Mouse (Mus musculus) adrenal gland, postnatal 25 days (tissue): Measurements from ENCODE around the gene Kcnj2. TPM values are rescaled to one million over a fixed set of nuclear protein-coding genes. Genes with fewer than 3 reads are reported as not detected.

Experiments used
- DNase-seq: peaks from one replicate; pipeline ENCODE4 v3.0.0; 2021; ENCODE audit warnings: mixed read lengths
- long read RNA-seq: library from polyadenylated mRNA; stranded (forward); transcript quantifications from one replicate; pipeline ENCODE4 v2.0.0, GENCODE M21; 2021
- total RNA-seq: library from RNA; stranded (reverse); gene quantifications from 2 replicates; pipeline ENCODE4 v1.2.3, GENCODE M21; 2021

Kcnj2 gene
- total RNA-seq, result 7.0 and 8.5 TPM in 2 replicates
- long read RNA-seq, result 0 reads

DNA sequence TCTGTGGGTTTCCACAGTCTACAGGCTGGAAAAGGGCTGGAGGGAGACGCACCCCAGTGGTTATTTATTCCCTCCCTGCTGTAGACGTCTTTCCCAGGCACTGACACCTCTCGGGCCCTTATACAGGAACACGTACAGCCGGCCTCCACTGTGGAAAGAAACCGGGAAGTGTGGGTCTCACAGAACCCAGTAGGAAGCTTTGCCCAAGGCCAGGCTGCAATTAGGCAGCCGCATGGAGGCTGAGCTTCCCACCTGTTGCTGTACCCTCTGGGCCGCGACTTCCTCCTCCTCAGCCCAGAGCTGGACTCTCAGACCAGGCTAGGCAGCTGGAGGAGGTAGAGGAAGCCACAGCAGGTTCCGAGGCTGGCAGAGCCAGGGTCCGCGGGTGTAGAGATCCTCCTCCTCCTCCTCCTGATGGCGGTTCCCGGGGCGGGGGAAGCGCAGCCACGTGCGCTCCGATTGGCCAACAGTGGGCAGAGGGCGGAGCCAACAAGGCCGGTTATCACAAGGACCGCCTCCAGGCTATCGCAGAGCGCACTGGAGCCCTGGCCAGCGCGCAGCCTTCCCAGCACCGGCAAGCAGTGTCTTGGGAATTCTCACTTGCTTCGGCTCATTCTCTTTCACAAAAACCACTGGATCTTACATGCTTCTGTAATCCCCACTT, at the start of gene Kcnj2:
TSS of gene Kcnj2 (plus strand) at position 530 of the 664 bp plus-strand sequence.
- peak; percentile 95 for DNase-seq

DNA sequence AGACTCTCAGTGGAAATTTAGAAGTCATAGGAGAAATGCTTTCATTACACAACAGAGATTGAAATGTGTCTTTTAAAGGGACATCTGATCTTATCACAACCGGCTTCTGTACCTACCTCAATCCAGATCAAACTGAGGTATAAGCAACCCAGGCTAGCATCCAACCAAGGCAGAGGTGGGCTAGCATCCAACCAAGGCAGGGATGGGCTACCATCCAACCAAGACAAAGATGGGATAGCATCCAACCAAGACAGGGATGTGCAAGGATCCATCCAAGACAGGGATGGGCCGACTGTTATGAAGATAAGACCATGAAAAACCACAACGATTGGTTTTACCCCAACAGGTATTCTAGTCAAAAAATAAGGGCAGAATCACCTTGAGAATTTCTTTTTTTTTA, 49.8 kb upstream of the Kcnj2 start:
- no peak for DNase-seq

DNA sequence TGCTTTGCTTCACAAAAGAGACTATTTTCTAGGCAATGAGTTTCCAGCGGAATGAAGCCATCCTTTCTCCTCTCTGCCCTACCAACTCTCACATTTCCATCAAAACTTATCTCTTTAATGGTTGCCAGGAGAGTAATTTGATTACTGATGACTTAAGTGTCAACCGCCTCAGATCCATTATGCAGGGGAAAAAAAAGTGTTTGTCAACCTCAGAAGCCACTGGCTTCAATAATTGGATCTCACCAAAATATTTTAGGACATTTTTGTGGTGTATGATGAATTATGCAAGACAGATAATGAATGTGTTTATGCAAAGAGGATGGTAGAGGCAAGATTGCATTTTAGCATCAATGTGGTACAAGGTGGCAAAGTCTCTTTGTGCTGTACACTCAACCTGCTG, 45.8 kb upstream of the Kcnj2 start:
- no peak for DNase-seq

DNA sequence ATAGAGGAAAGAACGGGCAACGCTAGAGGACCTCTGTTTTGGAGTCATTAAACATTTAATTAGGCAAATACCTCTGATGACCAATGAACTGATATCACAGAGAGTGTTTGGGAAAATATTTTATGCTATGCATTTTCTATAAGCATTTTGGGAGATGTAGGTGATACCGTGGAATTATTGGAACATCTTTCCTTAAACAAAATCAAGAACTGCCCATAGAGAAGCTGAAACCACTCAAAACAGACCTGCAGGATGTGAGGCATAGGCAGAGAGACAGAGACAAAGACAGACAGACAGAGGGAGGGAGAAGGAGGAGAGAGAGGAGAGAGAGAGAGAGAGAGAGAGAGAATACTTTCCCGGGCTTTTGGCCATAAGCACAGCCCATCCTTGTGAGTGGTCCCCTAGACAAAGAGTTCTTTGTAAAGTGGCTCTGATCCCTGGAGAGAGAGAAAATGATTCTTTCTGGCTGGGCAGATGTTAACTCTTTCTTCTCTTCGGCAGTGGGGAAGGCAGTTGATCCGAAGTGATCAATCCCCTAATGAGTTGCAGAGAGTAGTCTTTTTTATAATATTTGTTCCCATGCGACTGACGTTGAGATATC, 43.2 kb upstream of the Kcnj2 start:
- no peak for DNase-seq

DNA sequence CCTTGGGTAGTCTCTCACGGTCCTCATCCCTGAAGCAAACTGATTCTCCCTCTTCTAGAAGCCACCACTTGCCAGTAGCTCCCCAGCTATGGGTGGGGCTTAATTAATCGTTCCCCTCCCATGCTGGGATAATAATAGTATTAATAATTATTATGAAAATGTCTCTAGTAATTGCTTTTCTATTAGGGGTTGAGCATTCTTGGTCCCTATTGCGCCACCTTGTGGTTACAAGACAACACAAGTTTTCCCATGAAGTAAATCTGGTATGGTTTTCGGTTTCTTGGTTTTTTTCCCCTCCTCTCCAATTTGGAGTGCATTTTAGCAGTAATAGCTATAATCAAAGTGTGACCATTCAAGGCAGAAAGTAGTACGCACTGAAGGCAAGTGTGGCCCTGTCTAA, 23.8 kb upstream of the Kcnj2 start:
- DNase-seq, result peak; percentile 30

DNA sequence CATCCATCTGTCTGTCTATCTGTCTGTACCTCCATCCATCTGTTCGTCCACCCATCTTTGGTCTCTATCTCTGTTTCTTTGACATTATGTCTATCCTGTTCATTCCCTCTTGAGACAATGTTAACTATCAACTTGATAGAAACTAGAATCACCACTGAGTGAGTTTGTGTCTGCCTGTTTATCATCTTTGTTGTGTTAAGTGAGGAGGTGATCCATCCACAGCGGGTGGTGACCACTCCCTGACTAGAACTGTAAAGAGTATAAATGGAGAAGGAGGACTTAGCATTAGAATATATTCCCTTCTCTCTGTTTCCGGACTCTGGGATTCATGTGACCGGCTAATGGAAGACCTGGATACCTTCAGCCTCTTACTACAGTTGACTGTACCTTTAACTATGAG, 22.7 kb upstream of the Kcnj2 start:
- DNase-seq, result no peak

DNA sequence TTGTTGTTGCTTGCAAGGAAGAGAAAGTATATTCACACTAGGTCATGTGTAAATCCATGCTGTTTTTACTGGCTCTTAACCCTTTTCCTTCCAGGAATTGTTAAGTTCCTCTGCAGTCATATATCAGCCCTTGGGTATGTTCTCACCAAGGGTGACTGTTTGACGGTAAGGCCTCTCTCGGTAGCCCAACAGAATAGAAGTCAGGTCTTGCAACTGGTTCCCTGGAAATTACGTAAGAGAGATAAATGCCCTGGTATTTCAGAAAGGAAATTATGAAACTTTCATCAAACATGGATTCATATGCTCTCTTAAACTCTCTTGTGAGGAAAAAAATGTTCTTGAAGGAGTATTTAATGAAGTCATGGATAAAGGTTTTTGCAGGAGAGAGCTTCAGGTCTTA, 11.7 kb upstream of the Kcnj2 start:
- DNase-seq, result no peak

DNA sequence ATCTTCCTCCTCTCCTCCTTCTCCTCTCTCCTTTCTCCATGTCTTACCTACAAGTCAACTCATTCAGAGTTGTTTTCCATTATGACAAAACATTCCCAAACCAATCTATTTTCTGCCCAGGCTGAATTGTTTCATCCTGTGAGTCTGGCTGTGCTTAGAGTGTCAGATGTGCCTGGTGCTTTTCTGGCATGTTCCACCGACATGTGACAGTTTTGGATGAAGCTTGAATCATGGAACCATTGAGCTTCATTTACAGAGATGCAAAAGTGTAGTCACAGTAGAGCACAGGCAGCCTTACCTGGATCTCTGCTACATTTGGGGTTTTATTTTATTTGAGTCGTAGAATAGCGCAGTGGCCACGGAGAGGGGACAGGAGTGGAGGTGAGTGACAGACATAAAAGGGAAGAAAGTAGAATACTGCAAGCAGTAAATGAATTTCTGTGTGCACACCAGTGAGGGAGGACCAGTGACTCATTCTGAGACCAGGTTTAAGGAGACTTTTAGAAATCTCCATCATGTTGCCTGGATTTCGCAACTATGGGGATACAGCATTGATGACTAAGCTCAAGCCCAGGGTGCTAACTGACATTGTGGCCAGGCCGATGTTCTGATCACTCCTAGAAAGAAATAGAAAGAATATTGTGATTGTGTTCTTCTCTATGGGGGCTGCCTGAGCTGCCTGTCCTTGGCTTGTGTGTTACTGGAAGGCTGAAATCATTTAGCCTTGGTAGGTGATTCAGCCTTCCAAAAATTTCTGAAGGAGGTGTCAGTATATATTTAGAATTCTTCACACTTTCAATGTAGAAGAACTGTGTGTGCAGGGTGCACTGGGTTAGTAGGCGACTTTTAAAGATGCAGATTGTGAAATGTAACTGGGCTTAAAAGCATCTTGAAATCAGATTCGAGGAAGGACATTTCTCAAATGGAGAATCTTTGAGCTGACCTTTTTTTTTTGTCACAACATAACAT, 10.8 kb upstream of the Kcnj2 start:
- DNase-seq, result no peak

DNA sequence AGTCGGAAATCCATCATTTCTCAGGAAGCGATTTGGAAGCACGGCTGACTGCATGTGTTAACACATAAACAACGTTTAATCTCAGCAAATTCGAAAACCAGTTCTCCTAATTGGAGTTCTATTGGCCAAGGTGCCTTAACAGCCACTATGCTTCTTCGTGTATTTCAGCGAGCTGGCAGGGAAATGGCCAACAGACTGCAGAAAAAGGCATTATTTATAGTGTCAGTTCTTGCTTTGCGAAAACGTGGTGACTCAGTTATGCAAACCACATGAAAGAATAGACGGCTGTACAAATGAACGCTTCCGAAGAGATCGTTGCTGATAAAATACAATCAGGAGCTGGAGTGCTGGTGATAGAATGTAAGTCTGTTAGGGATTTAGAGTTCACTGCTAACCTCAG, 9.9 kb upstream of the Kcnj2 start:
- DNase-seq, result no peak

DNA sequence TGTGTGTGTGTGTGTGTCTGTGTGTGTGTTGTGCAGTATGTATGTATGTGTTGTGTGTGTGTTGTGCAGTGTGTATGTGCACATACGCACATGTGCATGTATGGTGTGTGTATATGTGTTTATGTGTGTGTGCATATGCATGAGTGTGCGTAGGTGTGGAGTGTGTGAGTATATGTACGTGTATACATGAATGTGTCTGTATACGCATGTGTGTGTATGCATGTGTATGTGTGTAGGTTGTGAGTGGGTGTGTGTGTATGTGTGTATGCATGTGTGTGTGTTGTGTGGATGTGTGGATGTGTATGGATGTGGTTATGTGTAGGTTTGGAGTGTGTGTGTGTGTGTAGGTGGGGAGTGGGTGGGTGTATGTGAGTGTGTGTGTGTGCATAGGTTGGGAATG, 8.5 kb upstream of the Kcnj2 start:
- no peak for DNase-seq

DNA sequence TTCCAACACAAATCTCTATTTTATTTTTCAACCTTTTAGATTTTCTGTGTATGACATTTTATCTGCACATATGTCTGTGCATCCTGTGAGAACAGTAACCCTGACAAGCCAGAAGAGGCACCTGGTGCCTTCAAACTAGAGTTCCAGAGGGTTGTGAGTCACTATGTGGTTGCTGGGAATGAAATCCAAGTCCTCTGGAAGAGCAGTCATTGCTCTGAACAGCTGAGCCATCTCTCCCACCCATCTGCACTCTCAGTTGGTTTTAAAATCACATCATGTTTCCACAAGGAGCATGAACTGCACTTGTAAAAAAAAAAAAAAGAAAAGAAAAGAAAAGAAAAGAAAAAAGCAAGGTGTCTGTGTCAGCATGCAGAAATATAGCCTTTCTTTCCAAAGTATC, 6.5 kb upstream of the Kcnj2 start:
- DNase-seq, result no peak

DNA sequence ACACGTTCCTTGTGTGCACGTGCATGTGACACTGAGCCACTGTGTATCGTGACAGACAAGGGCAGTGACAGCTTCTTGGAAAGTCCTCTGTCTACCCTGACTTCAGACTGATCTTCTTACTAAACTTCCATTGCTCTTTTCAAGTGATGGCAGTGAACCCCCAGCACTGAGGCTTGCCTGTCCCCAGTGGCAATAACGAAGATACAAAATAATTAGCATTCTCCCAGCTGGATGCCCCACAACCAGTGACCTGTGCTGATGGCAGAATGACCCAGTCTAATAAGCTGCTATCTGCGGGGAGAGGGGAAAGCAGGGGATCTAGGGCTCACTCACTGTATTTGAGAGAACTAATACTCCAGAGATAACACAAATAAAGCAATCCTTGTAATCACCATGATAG, 5.7 kb upstream of the Kcnj2 start:
- DNase-seq, result no peak

DNA sequence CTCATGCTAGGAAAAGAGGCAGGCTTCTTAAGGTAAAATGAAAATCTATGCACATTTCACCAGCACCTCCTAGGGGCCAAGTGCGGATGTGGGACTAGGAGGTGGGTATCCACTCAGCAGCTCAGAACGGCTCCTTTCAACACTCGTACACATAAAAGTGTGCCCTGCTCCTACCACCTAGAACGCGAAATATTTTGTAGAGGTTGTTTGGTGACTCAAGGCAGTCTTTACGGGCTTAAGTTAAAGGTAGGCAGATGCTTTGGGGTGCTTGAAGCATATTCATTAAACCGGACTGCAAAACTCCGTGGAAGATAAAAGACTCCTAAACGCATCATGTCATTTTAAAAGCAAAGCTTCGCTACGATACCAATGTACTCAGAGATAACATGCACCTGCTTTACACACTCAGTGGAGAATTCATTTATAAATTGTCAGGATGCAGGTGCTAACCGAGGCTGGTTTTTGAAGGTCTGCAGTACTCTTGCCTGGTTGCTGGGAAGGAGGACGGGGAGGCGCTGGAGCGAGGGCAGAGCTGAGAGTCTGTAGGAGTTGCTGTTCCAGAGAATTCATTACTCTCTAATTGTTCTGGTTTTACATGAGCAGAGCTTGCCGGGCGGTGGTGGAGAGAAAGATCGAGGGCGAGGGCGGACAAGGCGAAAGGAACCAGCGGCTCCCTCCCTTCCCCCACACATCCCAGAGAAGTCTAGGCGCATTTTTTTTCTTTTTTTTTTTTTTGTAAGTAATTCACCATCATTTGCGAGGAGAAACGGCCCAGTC, 1.0 kb upstream of the Kcnj2 start:
- DNase-seq, result peak; percentile 38

DNA sequence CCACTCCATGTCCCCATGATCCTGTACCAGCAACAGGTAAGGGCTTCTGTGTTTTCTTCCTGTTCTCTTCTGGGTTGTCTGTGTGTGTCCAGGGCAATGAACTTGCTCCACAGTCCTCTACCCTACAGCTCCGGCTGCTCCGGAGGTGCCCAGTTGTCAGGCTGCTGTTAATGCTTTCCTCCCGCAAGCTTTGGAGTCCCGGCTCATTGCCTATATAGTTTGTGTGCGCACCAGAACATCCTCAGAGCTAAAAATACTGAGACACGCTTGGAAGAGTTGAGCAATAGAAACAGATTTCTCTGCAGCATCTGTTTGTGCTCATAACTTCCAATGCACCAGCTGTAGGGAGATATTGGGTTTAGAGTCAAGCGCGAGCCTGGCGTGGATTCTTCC, 331 bp downstream of the Kcnj2 start:
- peak; percentile 14 for DNase-seq

DNA sequence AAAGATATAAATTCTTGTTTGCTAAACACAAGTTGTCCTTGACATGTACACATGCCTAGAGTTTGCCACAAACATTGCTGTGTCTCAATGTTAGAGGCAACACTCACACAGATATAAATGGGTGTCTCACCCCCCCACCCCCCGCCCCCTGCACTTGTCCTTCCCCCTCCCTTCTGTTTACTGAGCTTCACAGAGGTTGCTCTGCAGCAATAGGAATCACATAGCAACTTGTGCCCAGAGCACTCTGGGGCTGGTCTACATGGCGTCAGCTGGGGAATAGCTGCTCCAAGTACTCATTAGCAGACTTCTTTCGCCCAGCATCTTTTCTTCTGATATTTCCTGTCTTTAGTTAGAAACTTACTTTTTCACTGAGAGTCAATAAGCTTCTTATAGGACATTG, 1.8 kb downstream of the Kcnj2 start:
- DNase-seq, result no peak

DNA sequence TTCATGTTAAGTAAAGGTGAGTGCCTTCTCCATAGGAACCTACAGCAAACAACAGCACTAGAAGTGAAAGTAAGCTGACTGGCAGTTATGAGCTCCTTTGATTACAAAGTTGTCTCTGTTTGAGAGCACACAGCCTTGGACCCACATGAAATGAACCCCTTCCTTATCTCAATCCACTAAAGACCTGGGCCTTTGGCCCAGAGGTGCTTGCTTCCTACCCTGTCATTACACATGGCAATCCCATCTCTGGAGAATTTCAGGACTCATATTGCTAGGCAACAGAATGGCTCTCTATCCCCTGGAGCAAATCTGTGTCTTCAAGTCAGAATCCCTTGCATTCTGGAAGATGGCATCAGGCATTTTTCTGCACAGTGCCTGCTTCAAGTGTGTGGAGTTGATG, 4.5 kb downstream of the Kcnj2 start:
- DNase-seq, result no peak

DNA sequence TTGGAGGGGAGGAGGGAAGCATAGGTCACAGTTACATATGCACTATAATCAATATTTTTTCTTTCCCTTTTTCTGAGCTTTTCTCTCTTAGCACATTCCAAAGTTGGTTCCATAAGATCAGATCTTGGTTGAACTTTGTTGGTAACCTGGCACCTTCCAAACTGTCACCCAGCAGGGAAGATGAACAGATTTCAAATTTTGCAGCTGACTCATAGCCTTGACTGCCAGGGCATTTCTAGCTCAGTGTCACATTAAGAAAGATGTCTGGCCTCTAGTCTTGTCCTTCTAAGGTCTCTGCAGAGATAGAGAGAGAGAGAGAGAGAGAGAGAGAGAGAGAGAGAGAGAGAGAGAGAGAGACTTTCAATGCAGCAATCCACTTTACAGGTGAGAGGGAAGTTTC, 8.2 kb downstream of the Kcnj2 start:
- DNase-seq, result no peak

DNA sequence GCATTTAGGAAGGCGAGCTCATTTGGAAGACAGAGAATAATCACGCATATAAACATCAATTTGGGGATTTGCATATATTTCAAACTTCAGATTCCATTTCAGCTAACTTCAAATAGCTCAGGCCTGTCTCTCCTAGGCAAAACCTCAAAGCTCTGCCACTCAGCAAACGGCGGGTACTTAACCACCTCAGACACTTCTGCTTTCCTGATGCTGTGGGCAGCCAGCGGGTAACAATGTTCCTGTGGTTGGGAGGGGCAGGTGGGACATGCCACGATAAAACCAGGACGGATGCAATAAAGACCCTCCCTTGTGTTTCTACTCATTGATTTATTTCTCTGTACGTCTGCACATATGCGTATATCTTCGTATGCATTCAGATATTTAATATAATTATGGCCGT, 12.1 kb downstream of the Kcnj2 start:
- no peak for DNase-seq

DNA sequence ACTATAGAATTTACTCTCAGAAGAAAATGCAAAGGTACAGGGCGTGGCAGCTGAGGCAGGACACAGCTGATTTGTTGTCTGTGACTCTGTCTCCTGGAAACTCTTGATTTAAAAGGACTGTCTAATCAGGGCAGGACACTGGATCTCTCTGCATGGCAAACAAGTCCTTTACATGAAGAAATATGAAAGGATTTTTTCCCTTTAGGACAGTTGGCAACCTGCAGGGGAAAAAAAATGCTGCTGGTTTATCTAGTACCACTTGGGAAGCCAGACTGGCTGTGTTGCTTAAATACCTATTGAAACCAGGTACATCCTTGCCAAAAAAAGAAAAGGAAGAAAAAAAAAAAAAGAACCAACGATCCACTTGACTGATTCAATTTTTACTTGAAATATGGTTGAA, 17.0 kb downstream of the Kcnj2 start:
- no peak for DNase-seq

DNA sequence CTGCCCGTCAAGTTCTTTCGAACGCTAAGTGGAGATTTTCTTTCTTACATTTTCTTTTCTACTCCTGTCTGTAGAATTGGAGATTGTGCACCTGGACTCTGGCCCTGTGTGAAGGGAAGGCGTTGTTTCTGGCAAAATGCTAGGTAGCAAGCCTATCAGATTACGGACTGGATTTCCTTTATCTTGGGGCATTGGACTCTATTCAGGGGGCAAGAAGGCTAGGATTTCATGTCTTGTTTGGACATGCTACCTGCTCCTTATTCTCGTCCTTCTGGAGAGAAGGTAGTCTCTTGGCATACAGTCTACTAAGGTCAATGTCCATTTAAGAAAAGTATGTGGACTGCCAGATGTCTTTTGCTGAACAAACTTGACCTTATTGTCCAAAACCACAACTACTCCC, 21.0 kb downstream of the Kcnj2 start:
- DNase-seq, result no peak

DNA sequence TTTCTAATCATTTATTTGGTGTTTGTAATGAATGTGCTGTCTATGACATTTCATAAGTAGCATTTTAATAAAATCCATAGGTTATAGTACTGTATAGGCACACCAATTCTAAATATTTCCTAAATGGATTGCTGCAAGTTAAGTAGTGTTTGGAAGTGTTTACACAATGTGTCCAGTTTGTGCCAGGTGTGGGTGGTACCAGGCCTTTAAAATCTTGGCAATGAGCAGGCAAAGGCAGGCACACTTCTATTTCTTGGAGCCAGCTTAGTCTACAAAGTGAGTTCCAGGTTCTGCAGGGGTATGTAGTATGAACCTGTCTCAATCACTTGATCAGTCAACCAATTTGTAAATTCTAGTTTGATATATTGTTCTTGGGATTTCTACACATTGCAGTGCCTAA, 22.3 kb downstream of the Kcnj2 start:
- DNase-seq, result no peak

DNA sequence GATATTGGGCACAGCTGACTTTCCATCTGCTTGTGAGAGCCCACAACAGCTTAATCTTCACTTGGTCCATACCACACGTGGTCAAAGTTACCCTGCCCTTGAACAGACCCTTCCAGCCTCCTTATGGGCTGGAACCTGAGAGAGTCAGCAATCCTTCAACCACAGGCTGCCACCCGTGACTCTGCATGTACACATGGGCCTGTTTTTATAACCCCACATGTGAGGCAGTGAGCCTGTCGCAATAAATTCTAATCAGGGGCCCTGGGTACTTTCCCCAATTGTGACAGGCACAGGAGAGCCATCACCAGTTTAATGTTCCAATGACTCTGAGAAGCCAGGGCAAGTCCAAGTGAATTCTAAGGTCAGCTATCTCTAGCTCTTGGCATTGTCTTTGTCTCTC, 22.8 kb downstream of the Kcnj2 start:
- DNase-seq, result no peak

DNA sequence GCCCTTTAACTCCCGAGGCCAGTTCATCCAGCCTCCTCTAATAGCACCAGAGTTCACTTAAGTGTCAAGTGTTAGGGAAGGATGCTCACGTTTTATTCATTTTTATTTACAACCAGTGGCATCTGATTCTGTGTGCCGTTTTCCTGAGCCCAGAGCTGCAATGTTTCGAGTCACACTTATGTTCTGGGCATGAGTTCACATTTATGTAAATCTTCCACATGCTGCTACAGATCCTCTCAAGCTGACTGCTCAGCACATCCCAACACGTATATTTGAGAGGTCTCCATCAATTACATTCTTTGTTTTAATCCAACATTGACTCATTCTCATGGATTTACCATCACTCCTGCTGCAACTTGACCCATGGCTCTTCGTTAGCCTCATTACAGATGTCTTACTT, 25.2 kb downstream of the Kcnj2 start:
- no peak for DNase-seq
